Mouse (Mus musculus) bone marrow macrophage, adult 2 months (primary cell): ENCODE data around the gene Umad1.

Source experiments
- CTCF ChIP-seq: IDR thresholded peaks from 2 replicates; pipeline ENCODE4 v1.5.1; 2012; ENCODE audit warnings: low read depth, mild to moderate bottlenecking, low read length, moderate library complexity
- POLR2A ChIP-seq: IDR thresholded peaks from 2 replicates; pipeline ENCODE4 v1.6.1; 2012; ENCODE audit warnings: mild to moderate bottlenecking, low read depth, low read length, borderline replicate concordance

- TF ChIP-seq CTCF (no peak), POLR2A (no peak)
Measured at GRCm38 (mm10) chr6:8373051-8373450, 114.0 kb downstream of the Umad1 start.
